Mouse (Mus musculus): Measurements from ENCODE around the gene Zfp93. TPM values are rescaled to one million over a fixed set of nuclear protein-coding genes. Genes with fewer than 3 reads are reported as not detected.

Gene Zfp93
- polyA plus RNA-seq (2012; rRNA removed) (0.58 and 7.6 TPM in 2 replicates), polyA plus RNA-seq (2014; fragmentation: Nextera tagmentation; extraction: Ambion mirVana) (0.75 and 1.3 TPM in 2 replicates)

DNA sequence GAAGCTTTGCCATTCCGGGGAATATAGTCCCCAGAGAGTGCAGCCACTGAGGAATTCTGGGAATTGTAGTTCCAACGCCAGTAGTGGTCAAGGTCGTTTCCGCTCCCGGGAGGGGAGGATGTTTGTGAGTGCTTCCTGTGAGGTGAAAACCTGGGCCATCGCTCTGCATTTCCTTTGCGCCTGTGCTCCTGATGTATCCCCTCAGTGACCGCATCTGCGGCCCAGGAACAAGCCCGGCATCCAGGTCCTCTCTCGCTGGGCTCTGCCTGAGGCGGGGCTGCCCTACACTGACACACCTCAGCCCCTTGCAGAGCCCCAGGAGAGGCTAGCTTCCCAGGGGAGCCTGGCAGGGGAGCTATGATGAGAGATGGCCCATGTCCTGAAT, at the start of gene Zfp93:
TSS of gene Zfp93 (plus strand) at position 133 of the 385 bp plus-strand sequence.
- under 1% methylated on average over 12 of the region's 12 CpGs for WGBS (ENCODE audit: insufficient replicate concordance)
- DNase-seq (ENCODE audit: low read depth in 3 of 3, low spot score in 3 of 3) (peak; percentile 42 to 50 (median 44)), ATAC-seq (ENCODE audit: insufficient read depth) (peak; percentile 80)
- TF ChIP-seq EP300 (IDR thresholded peaks at IDR 0.05; ENCODE audit: low read depth) = no peak
- no peak for TF ChIP-seq CTCF (IDR thresholded peaks at IDR 0.05; ENCODE audit: low read depth)
- no peaks in the 10 kb centered on the region for H3K36me3 ChIP-seq (replicated peaks; ENCODE audit: control insufficient read depth, insufficient read depth, low read depth)
- no peaks in the 10 kb centered on the region for H3K27me3 ChIP-seq (ENCODE audit: control insufficient read depth, insufficient read depth, low read length)
- peak within 1 kb of the TSS; percentile 63 for H3K9ac ChIP-seq (replicated peaks)
- H3K4me3 ChIP-seq (ENCODE audit: insufficient read depth in 1 of 2, low read depth in 2 of 2, low read length in 2 of 2) = peak within 1 kb of the TSS; percentile 59 to 61
- H3K9me3 ChIP-seq (ENCODE audit: control insufficient read depth, low read length) = no peaks in the 10 kb centered on the region
- H3K4me2 ChIP-seq (ENCODE audit: low read depth) = peak within 1 kb of the TSS; percentile 73
- no peak within 1 kb of the TSS for H3K27ac ChIP-seq
- no peaks in the 10 kb centered on the region; a peak in 1 of 4 replicates for H3K4me1 ChIP-seq (replicated peaks; ENCODE audit: control insufficient read depth in 2 of 2, insufficient read depth in 2 of 2, low read length in 1 of 2)

DNA sequence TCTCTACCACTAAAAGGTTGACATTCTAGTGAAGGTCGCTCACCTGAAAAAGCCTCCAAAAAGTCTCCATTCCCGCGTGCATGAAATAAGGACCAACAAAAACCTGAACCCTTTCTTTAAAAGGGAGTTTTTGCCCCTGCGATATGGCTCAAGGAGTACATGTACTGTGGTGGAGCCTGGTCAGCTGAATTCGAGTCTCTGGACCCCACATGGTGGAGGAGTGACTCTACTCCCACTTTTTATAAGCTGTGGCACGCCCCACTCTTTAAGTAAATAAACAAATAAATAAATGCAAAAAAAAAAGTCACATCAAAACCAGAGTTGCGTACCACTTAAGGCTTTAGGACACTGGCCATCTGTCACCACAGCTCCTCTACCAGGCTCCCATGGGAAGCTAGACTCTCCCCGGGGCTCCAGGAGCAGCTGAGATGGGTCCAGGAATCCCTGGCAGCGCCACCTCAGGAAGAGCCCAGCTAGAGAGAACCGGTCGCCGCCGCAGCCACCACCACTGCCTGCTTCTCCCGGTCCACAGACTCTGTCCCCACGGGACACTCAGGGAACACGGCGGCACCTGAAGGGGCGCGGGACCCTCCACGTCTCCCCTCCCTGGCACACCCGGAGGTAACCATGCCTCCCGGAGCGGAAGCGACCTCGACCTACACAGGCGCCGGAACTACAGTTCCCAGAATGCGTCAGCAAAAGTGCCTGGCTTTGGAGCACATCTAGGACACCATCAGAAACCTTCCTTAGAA, 33.0 kb upstream of the Zfp93 start, which contains the start of gene Zfp109:
TSS of gene Zfp109 (minus strand) at position 521 of the 752 bp plus-strand sequence.
- peak within 1 kb of the TSS; percentile 71 for H3K4me2 ChIP-seq (ENCODE audit: low read depth)
- H3K27me3 ChIP-seq (ENCODE audit: control insufficient read depth, insufficient read depth, low read length) = no peaks in the 10 kb centered on the region
- no peaks in the 10 kb centered on the region for H3K9me3 ChIP-seq (ENCODE audit: control insufficient read depth, low read length)
- WGBS (ENCODE audit: insufficient replicate concordance) = 5% methylated on average over 28 of the region's 28 CpGs
- DNase-seq (ENCODE audit: low read depth in 3 of 3, low spot score in 3 of 3) = peak; percentile 20 to 38 (median 24)
- H3K4me3 ChIP-seq (ENCODE audit: insufficient read depth in 1 of 2, low read depth in 2 of 2, low read length in 2 of 2) = peak within 1 kb of the TSS; percentile 68 to 89
- H3K36me3 ChIP-seq (replicated peaks; ENCODE audit: control insufficient read depth, insufficient read depth, low read depth) = no peaks in the 10 kb centered on the region
- ATAC-seq (ENCODE audit: insufficient read depth) = peak; percentile 66
- peak within 1 kb of the TSS; percentile 73 for H3K9ac ChIP-seq (replicated peaks)
- H3K27ac ChIP-seq = no peak within 1 kb of the TSS
- TF ChIP-seq EP300 (IDR thresholded peaks at IDR 0.05; ENCODE audit: low read depth) (no peak), CTCF (IDR thresholded peaks at IDR 0.05; ENCODE audit: low read depth) (no peak)
- peaks cover 0 to 3% of the 10 kb centered on the region in 2 experiments; a peak in 1 of 4 replicates for H3K4me1 ChIP-seq (replicated peaks; ENCODE audit: control insufficient read depth in 2 of 2, insufficient read depth in 2 of 2, low read length in 1 of 2)

DNA sequence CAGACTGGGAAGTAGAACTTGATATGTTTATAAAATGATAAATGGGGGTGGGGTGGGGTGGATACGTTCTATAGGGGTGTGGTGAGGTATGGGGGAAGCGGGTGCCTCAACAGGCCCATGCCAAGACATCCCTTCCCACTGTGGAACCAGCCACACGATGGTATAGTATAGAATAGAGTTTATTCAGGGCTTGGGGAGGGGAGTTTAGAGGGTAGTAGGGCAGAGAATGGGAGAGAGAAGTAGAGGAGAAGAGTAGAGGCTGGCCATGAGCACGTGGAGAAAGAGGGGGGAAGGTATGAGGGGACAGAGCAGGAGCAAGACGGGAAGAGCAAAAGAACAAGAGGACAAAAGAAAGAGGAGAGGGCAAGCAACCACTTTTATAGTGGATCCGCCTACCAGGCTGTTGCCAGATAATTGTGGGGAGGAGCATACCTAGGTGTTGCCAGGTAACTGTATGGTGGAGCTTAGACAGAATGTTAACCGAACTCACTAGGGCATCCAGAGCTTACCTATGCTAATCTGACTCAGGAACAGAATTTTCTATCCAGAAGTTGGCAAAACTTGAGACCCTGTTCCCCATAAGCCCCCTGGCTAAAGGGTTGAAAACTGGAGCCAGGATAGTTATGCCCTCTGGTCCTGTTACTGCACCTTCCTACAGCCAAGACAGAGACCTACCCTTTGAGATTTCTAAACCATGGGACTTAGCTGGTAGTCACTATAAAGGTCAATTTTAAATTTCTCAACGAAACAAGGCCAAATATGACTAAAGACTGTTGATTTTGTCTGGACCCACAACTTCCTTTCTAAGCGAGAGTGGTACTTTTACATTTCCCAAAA, 16.2 kb upstream of the Zfp93 start:
- Histone ChIP-seq H3K9me3 (ENCODE audit: control insufficient read depth, low read length) (no peaks in the 10 kb centered on the region), H3K4me1 (replicated peaks; ENCODE audit: control insufficient read depth in 2 of 2, insufficient read depth in 2 of 2, low read length in 1 of 2) (0 out of 4 replicates have a peak, but pooled peaks cover 0 to 4% of the 10 kb centered on the region in 2 experiments), H3K27me3 (ENCODE audit: control insufficient read depth, insufficient read depth, low read length) (no peaks in the 10 kb centered on the region), H3K4me3 (ENCODE audit: insufficient read depth in 1 of 2, low read depth in 2 of 2, low read length in 2 of 2) (peak overlapping the region in 1 of 2 experiments; percentile 37; a peak in 2 of 4 replicates), H3K36me3 (replicated peaks; ENCODE audit: control insufficient read depth, insufficient read depth, low read depth) (no peaks in the 10 kb centered on the region), H3K27ac (no peak overlapping the region), H3K4me2 (ENCODE audit: low read depth) (peak overlapping the region; percentile 52), H3K9ac (replicated peaks) (no peak overlapping the region)
- DNase-seq (ENCODE audit: low read depth in 3 of 3, low spot score in 3 of 3) = no peak
- TF ChIP-seq CTCF (IDR thresholded peaks at IDR 0.05; ENCODE audit: low read depth) = no peak
- no peak for ATAC-seq (ENCODE audit: insufficient read depth)
- 49% methylated on average over 9 of the region's 9 CpGs for WGBS (ENCODE audit: insufficient replicate concordance)

DNA sequence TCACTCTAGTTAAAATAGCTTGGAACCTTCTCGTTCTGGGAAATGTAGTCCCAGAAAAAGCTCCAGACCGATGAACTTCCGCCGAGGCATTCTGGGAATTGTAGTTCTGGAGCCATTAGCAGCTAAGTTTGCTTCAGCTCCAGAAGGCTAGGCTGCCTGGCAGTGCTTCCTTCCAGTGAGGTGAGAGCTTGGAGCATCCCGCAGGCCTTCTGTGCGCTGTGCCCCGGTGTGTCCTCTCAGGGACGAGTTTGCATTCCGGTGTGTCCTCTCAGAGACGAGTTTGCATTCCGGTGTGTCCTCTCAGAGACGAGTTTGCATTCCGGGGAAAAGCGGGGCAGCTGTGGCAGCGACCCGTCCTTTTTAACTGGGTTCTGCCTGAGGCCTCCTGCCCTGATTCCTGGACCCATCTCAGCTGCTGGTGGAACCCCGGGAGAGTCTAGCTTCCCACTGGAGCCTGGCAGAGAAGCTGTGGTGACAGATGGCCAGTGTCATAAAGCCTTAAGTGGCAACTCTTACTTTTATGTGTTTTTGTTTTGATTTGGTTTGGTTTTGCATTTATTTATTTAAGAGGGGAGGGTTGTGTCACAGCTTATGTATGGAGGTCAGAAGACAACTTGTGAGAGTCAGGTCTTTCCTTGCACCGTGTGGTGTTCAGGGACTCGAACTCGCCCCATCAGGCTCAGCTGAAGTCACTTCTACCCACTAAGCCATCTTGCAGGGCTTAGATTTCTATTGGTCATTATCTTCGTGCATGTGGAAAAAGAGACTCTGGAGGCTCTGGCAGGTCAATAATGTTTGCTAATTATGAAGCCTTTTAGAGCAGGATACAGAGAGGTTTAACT, 15.4 kb upstream of the Zfp93 start, which contains the start of gene Zfp108:
TSS of gene Zfp108 (plus strand) at position 162 of the 842 bp plus-strand sequence.
- TF ChIP-seq EP300 (IDR thresholded peaks at IDR 0.05; ENCODE audit: low read depth) (no peak), CTCF (IDR thresholded peaks at IDR 0.05; ENCODE audit: low read depth) (no peak)
- Histone ChIP-seq H3K4me3 (ENCODE audit: insufficient read depth in 1 of 2, low read depth in 2 of 2, low read length in 2 of 2) (peak within 1 kb of the TSS; percentile 37 to 74), H3K27ac (no peak within 1 kb of the TSS), H3K9me3 (ENCODE audit: control insufficient read depth, low read length) (no peaks in the 10 kb centered on the region), H3K4me2 (ENCODE audit: low read depth) (peak within 1 kb of the TSS; percentile 52), H3K9ac (replicated peaks) (peak within 1 kb of the TSS; percentile 19; the same call in 1 of the 2 replicates), H3K27me3 (ENCODE audit: control insufficient read depth, insufficient read depth, low read length) (no peaks in the 10 kb centered on the region), H3K4me1 (replicated peaks; ENCODE audit: control insufficient read depth in 2 of 2, insufficient read depth in 2 of 2, low read length in 1 of 2) (0 out of 4 replicates have a peak, but pooled peaks cover 0 to 4% of the 10 kb centered on the region in 2 experiments), H3K36me3 (replicated peaks; ENCODE audit: control insufficient read depth, insufficient read depth, low read depth) (no peaks in the 10 kb centered on the region)
- DNase-seq (ENCODE audit: low read depth in 3 of 3, low spot score in 3 of 3) (peak; percentile 45 to 53 (median 47)), ATAC-seq (ENCODE audit: insufficient read depth) (peak; percentile 65; the same call in 1 of the 2 replicates)
- 21% methylated on average over 21 of the region's 21 CpGs for WGBS (ENCODE audit: insufficient replicate concordance)

All from liver, embryonic 14.5 days (tissue).